Mouse (Mus musculus) MEL (cell line): ENCODE data around the gene Iqsec3. TPM values are rescaled to one million over a fixed set of nuclear protein-coding genes. Genes with fewer than 3 reads are reported as not detected.
A peak's percentile ranks its signal among the peaks of the same experiment; 100 is the strongest.

Experiments used
- DNase-seq: peaks from one replicate; pipeline ENCODE4 v3.0.0; 2011; ENCODE audit warnings: low read depth, low spot score
- H3K27ac ChIP-seq: 2 replicates; pipeline ENCODE4 v1.5.1; 2012; ENCODE audit warnings: low read depth, mild to moderate bottlenecking, control low read depth, low read length, moderate library complexity; ENCODE audit not compliant: control insufficient read depth
- H3K27me3 ChIP-seq, 2 experiments: fragments of 150-350 bp in 1 of 2; sonication (generic) in 1 of 2; 2 replicates each; pipeline ENCODE4 v1.6.1; 2012; ENCODE audit warnings: low read length in 2 of 2, mild to moderate bottlenecking in 2 of 2, improper control_type of control experiment in 1 of 2, moderate library complexity in 1 of 2; ENCODE audit not compliant: insufficient read depth in 2 of 2, control insufficient read depth in 1 of 2
- H3K36me3 ChIP-seq, 2 experiments: 2 replicates each; pipeline ENCODE4 v1.6.1; 2012 to 2014; ENCODE audit warnings: low read length in 2 of 2, improper control_type of control experiment in 1 of 2, inconsistent platforms in 1 of 2, mild to moderate bottlenecking in 1 of 2; ENCODE audit not compliant: insufficient read depth in 2 of 2, control insufficient read depth in 1 of 2
- H3K4me1 ChIP-seq, 2 experiments: fragments of 150-350 bp in 1 of 2; sonication (generic) in 1 of 2; 2 replicates each; pipeline ENCODE4 v1.6.1; 2012; ENCODE audit warnings: low read length in 2 of 2, improper control_type of control experiment in 1 of 2, mild to moderate bottlenecking in 1 of 2; ENCODE audit not compliant: insufficient read depth in 2 of 2, control insufficient read depth in 1 of 2
- H3K4me3 ChIP-seq, 2 experiments: fragments of 150-350 bp in 1 of 2; sonication (generic) in 1 of 2; 2 replicates each; pipeline ENCODE4 v1.5.1; 2012; ENCODE audit warnings: low read depth in 2 of 2, low read length in 2 of 2, mild to moderate bottlenecking in 2 of 2, moderate library complexity in 2 of 2, control low read depth in 1 of 2, improper control_type of control experiment in 1 of 2; ENCODE audit not compliant: control insufficient read depth in 1 of 2, insufficient read depth in 1 of 2
- H3K79me2 ChIP-seq: 2 replicates; pipeline ENCODE4 v1.6.1; 2012; ENCODE audit warnings: mild to moderate bottlenecking, low read length, moderate library complexity; ENCODE audit not compliant: control insufficient read depth, poor library complexity, insufficient read depth
- H3K9ac ChIP-seq: 2 replicates; pipeline ENCODE4 v1.6.1; 2012; ENCODE audit warnings: low read depth, mild to moderate bottlenecking, control low read depth, low read length, moderate library complexity; ENCODE audit not compliant: control insufficient read depth, poor library complexity, severe bottlenecking
- H3K9me3 ChIP-seq: fragments of 150-350 bp; sonication (generic); replicated peaks from 2 replicates; pipeline ENCODE4 v1.6.1; 2012; ENCODE audit warnings: mild to moderate bottlenecking, low read length, improper control_type of control experiment, moderate library complexity; ENCODE audit not compliant: insufficient read depth
- CHD1 ChIP-seq: IDR thresholded peaks from 2 replicates; pipeline ENCODE4 v1.6.1; 2012; ENCODE audit warnings: low read depth, mild to moderate bottlenecking, inconsistent platforms, low read length, improper control_type of control experiment
- CTCF ChIP-seq, 3 experiments: IDR thresholded peaks in 2 of 3; conservative IDR thresholded peaks in 1 of 3; 2 replicates each; pipeline ENCODE4 v1.5.1; 2011 to 2012; ENCODE audit warnings: low read length in 3 of 3, low read depth in 2 of 3, mild to moderate bottlenecking in 2 of 3, improper control_type of control experiment in 1 of 3, inconsistent platforms in 1 of 3, mixed read lengths in 1 of 3, moderate library complexity in 1 of 3; ENCODE audit not compliant: control insufficient read depth in 1 of 3, insufficient read depth in 1 of 3, poor library complexity in 1 of 3, severe bottlenecking in 1 of 3
- E2F4 ChIP-seq: IDR thresholded peaks from 2 replicates; pipeline ENCODE4 v1.6.1; 2011; ENCODE audit warnings: low read depth, low read length, improper control_type of control experiment, borderline replicate concordance
- ELF1 ChIP-seq: IDR thresholded peaks from 2 replicates; pipeline ENCODE4 v1.6.1; 2014; ENCODE audit warnings: low read depth, mild to moderate bottlenecking, inconsistent platforms, low read length, improper control_type of control experiment, moderate library complexity
- GATA1 ChIP-seq: IDR thresholded peaks from 2 replicates; pipeline ENCODE4 v1.6.1; 2011; ENCODE audit warnings: low read depth, low read length, improper control_type of control experiment
- HCFC1 ChIP-seq: IDR thresholded peaks from 2 replicates; pipeline ENCODE4 v1.6.1; 2012; ENCODE audit warnings: low read depth, mild to moderate bottlenecking, inconsistent platforms, low read length, improper control_type of control experiment, moderate library complexity
- MXI1 ChIP-seq: IDR thresholded peaks from 2 replicates; pipeline ENCODE4 v1.6.1; 2011; ENCODE audit warnings: mild to moderate bottlenecking, low read depth, low read length, improper control_type of control experiment
- MYB ChIP-seq: IDR thresholded peaks from 2 replicates; pipeline ENCODE4 v1.6.1; 2011; ENCODE audit warnings: mild to moderate bottlenecking, low read depth, low read length, improper control_type of control experiment
- POLR2AphosphoS5 ChIP-seq: IDR thresholded peaks from 2 replicates; pipeline ENCODE4 v1.6.1; 2012; ENCODE audit warnings: low read depth, borderline replicate concordance, mild to moderate bottlenecking, inconsistent platforms, low read length, moderate library complexity, mixed read lengths
- RAD21 ChIP-seq: IDR thresholded peaks from 2 replicates; pipeline ENCODE4 v1.6.1; 2011; ENCODE audit warnings: mild to moderate bottlenecking, low read depth, low read length, improper control_type of control experiment
- SIN3A ChIP-seq: IDR thresholded peaks from 2 replicates; pipeline ENCODE4 v1.6.1; 2012; ENCODE audit warnings: low read length, improper control_type of control experiment, inconsistent platforms
- USF2 ChIP-seq, 2 experiments: IDR thresholded peaks; 2 replicates each; pipeline ENCODE4 v1.6.1; 2011 to 2012; ENCODE audit warnings: improper control_type of control experiment in 2 of 2, low read length in 2 of 2, borderline replicate concordance in 1 of 2, inconsistent platforms in 1 of 2, low read depth in 1 of 2, mild to moderate bottlenecking in 1 of 2; ENCODE audit not compliant: insufficient read depth in 1 of 2
- ZC3H11A ChIP-seq: IDR thresholded peaks from 2 replicates; pipeline ENCODE4 v1.6.1; 2012; ENCODE audit warnings: low read depth, mild to moderate bottlenecking, inconsistent platforms, low read length, improper control_type of control experiment
- polyA plus RNA-seq, 2 experiments: library from polyadenylated mRNA; stranded (reverse) in 1 of 2; unstranded in 1 of 2; fragments of >175 nt in 1 of 2; fragments of >200 nt in 1 of 2; gene quantifications; 2 replicates each; pipeline versions ENCODE4 v1.2.1 to v1.2.4; 2012; ENCODE audit warnings: low replicate concordance in 2 of 2, low read depth in 1 of 2; ENCODE audit not compliant: insufficient read length in 2 of 2, insufficient read depth in 1 of 2, missing spikeins in 1 of 2
- total RNA-seq: library from RNA; depleted of rRNA; stranded (reverse); fragments of 300-350 nt; gene quantifications from 2 replicates; pipeline ENCODE4 v1.2.3, GENCODE M21; 2012; rRNA removed

Iqsec3 gene
- total RNA-seq (0.03 and 0.04 TPM in 2 replicates), polyA plus RNA-seq (not detected)

DNA sequence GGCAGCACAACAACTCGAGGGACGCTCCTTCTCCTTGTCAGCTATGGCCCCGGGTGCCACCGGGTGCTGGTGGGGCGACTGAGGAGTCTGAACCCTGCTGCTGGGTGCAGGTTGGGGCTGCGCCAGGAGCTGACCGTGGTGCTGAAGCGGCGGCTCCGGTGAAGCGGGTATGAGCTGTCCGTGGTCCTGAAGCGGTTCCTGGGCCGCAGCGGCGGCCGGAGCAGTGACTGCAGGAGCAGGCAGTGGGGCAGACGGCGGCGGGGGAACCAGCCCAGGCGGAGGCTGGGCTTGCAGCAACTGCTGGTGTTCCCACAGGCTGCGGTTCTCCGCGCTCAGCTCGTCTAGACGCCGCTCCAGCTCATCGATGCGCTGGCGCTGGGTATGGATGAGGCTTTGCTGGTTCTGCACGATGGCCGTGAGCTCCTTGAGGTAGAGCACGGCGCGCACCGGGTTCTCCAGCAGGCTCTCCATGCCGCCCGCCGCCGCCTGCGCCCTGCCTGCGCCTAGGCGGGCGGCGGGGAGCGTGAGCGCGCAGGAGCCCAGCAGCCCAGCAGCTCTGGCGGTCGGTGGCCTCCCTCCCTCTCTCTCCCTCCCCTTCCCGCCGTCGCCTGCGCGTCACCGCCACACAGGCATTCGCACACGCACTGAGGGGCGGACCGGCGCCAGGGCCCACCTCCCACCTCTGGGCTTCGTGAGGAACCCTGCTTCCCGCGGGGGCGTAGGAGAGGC, at the start of gene Iqsec3:
Gene Iqsec3 (minus strand): TSS at position 586 of the 729 bp plus-strand sequence.
- H3K36me3 ChIP-seq, result no peaks in the 10 kb centered on the region
- H3K79me2 ChIP-seq, result no peaks in the 10 kb centered on the region
- no peak for TF ChIP-seq ZC3H11A
- 0 out of 2 replicates have a peak, but pooled peaks have one; percentile 26 for TF ChIP-seq MXI1
- peak; percentile 62 for TF ChIP-seq SIN3A
- no peaks in the 10 kb centered on the region for H3K4me1 ChIP-seq
- H3K9me3 ChIP-seq, result no peaks in the 10 kb centered on the region
- no peak within 1 kb of the TSS for H3K9ac ChIP-seq
- peak; percentile 41 for DNase-seq
- no peak within 1 kb of the TSS for H3K27ac ChIP-seq
- H3K4me3 ChIP-seq, result no peak within 1 kb of the TSS
- no peaks in the 10 kb centered on the region for H3K27me3 ChIP-seq

DNA sequence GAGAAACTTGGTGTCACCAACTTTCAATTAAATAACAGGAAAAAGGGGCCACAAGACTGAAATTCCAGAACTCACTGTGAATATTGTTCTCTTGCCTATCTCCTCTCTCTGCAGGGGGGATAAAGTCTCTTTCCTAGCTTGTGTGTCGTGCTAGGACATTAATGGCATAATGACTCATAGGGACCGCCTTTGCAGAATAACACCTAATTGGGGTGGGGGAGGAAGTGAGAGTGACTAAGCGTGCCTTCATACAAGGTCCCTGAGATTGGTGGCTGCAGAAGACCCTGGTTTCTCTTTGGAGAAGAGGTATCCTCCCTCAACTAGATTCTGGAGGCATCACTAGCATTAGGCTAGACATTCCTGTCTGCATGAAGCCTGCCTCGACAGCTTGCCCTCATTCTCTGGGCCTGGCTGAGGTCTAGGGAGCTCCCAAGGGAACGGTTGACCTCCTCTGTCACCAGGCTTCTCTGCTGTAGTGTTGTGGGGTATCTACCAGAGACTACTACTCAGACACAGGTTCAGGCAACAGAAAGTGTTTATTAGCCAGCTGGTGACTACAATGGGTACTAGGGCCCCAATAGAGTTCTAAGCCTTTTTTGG, 48.7 kb upstream of the Iqsec3 start:
- Histone ChIP-seq H3K36me3 (no peaks in the 10 kb centered on the region), H3K9me3 (no peaks in the 10 kb centered on the region), H3K4me3 (no peak overlapping the region), H3K27me3 (no peaks in the 10 kb centered on the region), H3K4me1 (no peaks in the 10 kb centered on the region), H3K79me2 (no peaks in the 10 kb centered on the region), H3K27ac (no peak overlapping the region), H3K9ac (no peak overlapping the region)
- no peak for DNase-seq
- no peak for TF ChIP-seq HCFC1
- TF ChIP-seq CTCF (IDR thresholded peaks at IDR 0.05 in 2 of 3, conservative IDR thresholded peaks at IDR 0.05 in 1 of 3; ENCODE audit: control insufficient read depth in 1 of 3, insufficient read depth in 1 of 3, low read depth in 2 of 3, low read length in 3 of 3, poor library complexity in 1 of 3, severe bottlenecking in 1 of 3), result no peak
- no peak for TF ChIP-seq E2F4
- no peak for TF ChIP-seq POLR2AphosphoS5
- TF ChIP-seq USF2 (IDR thresholded peaks at IDR 0.05; ENCODE audit: borderline replicate concordance in 1 of 2, insufficient read depth in 1 of 2, low read depth in 1 of 2, low read length in 2 of 2), result no peak
- no peak for TF ChIP-seq RAD21
- no peak for TF ChIP-seq CHD1
- TF ChIP-seq GATA1, result no peak
- TF ChIP-seq ELF1, result no peak

GRCm38 (mm10) chr6:121521030-121521429, 47.6 kb upstream of the Iqsec3 start:
- Histone ChIP-seq H3K79me2 (no peaks in the 10 kb centered on the region), H3K9ac (no peak overlapping the region), H3K9me3 (no peaks in the 10 kb centered on the region), H3K4me3 (no peak overlapping the region), H3K36me3 (no peaks in the 10 kb centered on the region), H3K27me3 (no peaks in the 10 kb centered on the region), H3K4me1 (no peaks in the 10 kb centered on the region), H3K27ac (no peak overlapping the region)
- TF ChIP-seq SIN3A, result no peak
- TF ChIP-seq CHD1, result no peak
- no peak for TF ChIP-seq CTCF (IDR thresholded peaks at IDR 0.05 in 2 of 3, conservative IDR thresholded peaks at IDR 0.05 in 1 of 3; ENCODE audit: control insufficient read depth in 1 of 3, insufficient read depth in 1 of 3, low read depth in 2 of 3, low read length in 3 of 3, poor library complexity in 1 of 3, severe bottlenecking in 1 of 3)
- no peak for TF ChIP-seq MYB
- no peak for DNase-seq
